In genomic region chr1:62235121-62235520, GRCm38 (mm10) we compare ENCODE assay signal across 22 mouse cellular contexts.
DNase-seq lines count a peak whose midpoint lies in the region; ATAC-seq and TF ChIP-seq lines count a peak whose summit lies in the region.
"Had no signal": no experiment of that assay in that cellular context is flagged by ENCODE, and none has a peak within 500 bp of the region (broad histone marks: within the 10 kb centered on the region; RNA-seq: fewer than 3 reads in every experiment).

No protein-coding gene starts in this region.

- WGBS in hindbrain, embryonic 12.5 days = 86% methylated on average over 5 of the region's 5 CpGs

- H3K36me3 ChIP-seq in hindbrain, embryonic 12.5 days = no peaks in the 10 kb centered on the region
- H3K36me3 ChIP-seq: forebrain, embryonic 10.5 days; heart, embryonic 10.5 days; heart, embryonic 13.5 days; hindbrain, embryonic 15.5 days had no signal

- H3K4me3 ChIP-seq in hindbrain, embryonic 12.5 days = no peak overlapping the region
- H3K4me3 ChIP-seq: forebrain, embryonic 10.5 days; forebrain, embryonic 13.5 days; heart, adult 2 months; heart, embryonic 10.5 days; heart, embryonic 13.5 days; hindbrain, embryonic 15.5 days had no signal

- H3K4me2 ChIP-seq in hindbrain, embryonic 12.5 days (replicated peaks) = no peak overlapping the region
- H3K4me2 ChIP-seq: forebrain, embryonic 13.5 days; heart, embryonic 13.5 days; hindbrain, embryonic 15.5 days had no signal

- H3K27ac ChIP-seq in hindbrain, embryonic 12.5 days = no peak overlapping the region
- H3K27ac ChIP-seq: forebrain, embryonic 10.5 days; forebrain, embryonic 13.5 days; heart, adult 2 months; heart, embryonic 10.5 days; heart, embryonic 13.5 days; hindbrain, embryonic 15.5 days had no signal

- ATAC-seq in frontal cortex, adult (ENCODE audit: low TSS enrichment) = peak; percentile 27; the same call in 1 of the 2 replicates
- ATAC-seq in hindbrain, embryonic 12.5 days (ENCODE audit: low FRiP score) = no peak
- ATAC-seq: forebrain, embryonic 13.5 days; forebrain, embryonic 16.5 days; intestine, postnatal 0 days; Patski had no signal

- H3K27me3 ChIP-seq in hindbrain, embryonic 12.5 days = no peaks in the 10 kb centered on the region
- H3K27me3 ChIP-seq: forebrain, embryonic 13.5 days; heart, embryonic 13.5 days; hindbrain, embryonic 15.5 days; Patski had no signal

- no peak overlapping the region for H3K9ac ChIP-seq in hindbrain, embryonic 12.5 days
- H3K9ac ChIP-seq: forebrain, embryonic 13.5 days; heart, embryonic 13.5 days; hindbrain, embryonic 15.5 days had no signal

- DNase-seq in cerebellum, postnatal 10 days = peak; percentile 40 to 46
- no peak for DNase-seq in cerebellum, adult 8-10 months
- DNase-seq in frontal cortex, postnatal 14 days (ENCODE audit: low spot score in 2 of 2) = no peak
- DNase-seq in brain, embryonic 14.5 days (ENCODE audit: low read depth) = peak; percentile 13
- DNase-seq in retina, postnatal 1 day = peak; percentile 64
- no peak for DNase-seq in heart, adult 18-20 months
- DNase-seq: adrenal gland, postnatal 14 days; cerebellum, adult 18-20 months; gastrocnemius, postnatal 25 days; heart, adult 2 months; heart, postnatal 14 days; heart, postnatal 4 days had no signal

- no peaks in the 10 kb centered on the region for H3K9me3 ChIP-seq in hindbrain, embryonic 12.5 days (replicated peaks)
- H3K9me3 ChIP-seq: forebrain, embryonic 10.5 days; forebrain, embryonic 13.5 days; heart, embryonic 10.5 days; heart, embryonic 13.5 days; hindbrain, embryonic 15.5 days had no signal

- no peak for TF ChIP-seq CTCF in brain, embryonic 14.5 days (IDR thresholded peaks at IDR 0.05; ENCODE audit: borderline replicate concordance, extremely low read depth, insufficient read depth, insufficient read length)

- TF ChIP-seq POLR2A in brain, embryonic 14.5 days (IDR thresholded peaks at IDR 0.05; ENCODE audit: borderline replicate concordance, extremely low read depth, insufficient read depth, insufficient read length, poor library complexity, severe bottlenecking) = no peak

- peaks cover 5% of the 10 kb centered on the region; the same call in 1 of the 2 replicates for H3K4me1 ChIP-seq in hindbrain, embryonic 12.5 days

Comparison
In these comparisons a context has a peak if more than half of its experiments do, and no peak if none do; other contexts are left out.
1. DNase-seq: peak in cerebellum, postnatal 10 days (2 of 2), brain, embryonic 14.5 days (single experiment) and retina, postnatal 1 day (single experiment); none in cerebellum, adult 8-10 months (single experiment), frontal cortex, postnatal 14 days (0 of 2) and heart, adult 18-20 months (0 of 2).